Mouse (Mus musculus): ENCODE data around the gene Glis3.

GRCm38 (mm10) chr19:28686398-28686797 lies 6.5 kb upstream of the Glis3 start:
- TF ChIP-seq CTCF (IDR thresholded peaks at IDR 0.05; ENCODE audit: low read depth, low read length) (no peak), GATA1 (IDR thresholded peaks at IDR 0.05; ENCODE audit: borderline replicate concordance, low read length) (no peak), TAL1 (conservative IDR thresholded peaks at IDR 0.05; ENCODE audit: low read depth, low read length) (no peak), POLR2AphosphoS5 (IDR thresholded peaks at IDR 0.05; ENCODE audit: insufficient replicate concordance, low read depth, low read length) (no peak)
